Mouse (Mus musculus) liver, postnatal 0 days (tissue): ENCODE measurements around the gene 1700080E11Rik.
"Not testable (repeated sequence)": the region's sequence is repeated elsewhere in the genome, so short reads cannot be mapped to it uniquely, and the experiment has no call there.

Source experiments
- CTCF ChIP-seq: sonication (generic); IDR thresholded peaks from 2 replicates; pipeline ENCODE4 v1.5.1; 2016; ENCODE audit warnings: antibody characterized with exemption, low read depth
- EP300 ChIP-seq: IDR thresholded peaks from 2 replicates; pipeline ENCODE4 v1.6.1; 2016; ENCODE audit warnings: antibody characterized with exemption, low read depth, mild to moderate bottlenecking

GRCm38 (mm10) chr9:105125206-105125605 lies 19.7 kb downstream of the 1700080E11Rik start:
- not testable (repeated sequence) for TF ChIP-seq CTCF, EP300
